Mouse (Mus musculus): Measurements from ENCODE around the gene Nelfa. TPM values are rescaled to one million over a fixed set of nuclear protein-coding genes. Genes with fewer than 3 reads are reported as not detected.

Nelfa gene
- polyA plus RNA-seq, 1 experiment from 2014 or later, result 41.8 TPM

DNA sequence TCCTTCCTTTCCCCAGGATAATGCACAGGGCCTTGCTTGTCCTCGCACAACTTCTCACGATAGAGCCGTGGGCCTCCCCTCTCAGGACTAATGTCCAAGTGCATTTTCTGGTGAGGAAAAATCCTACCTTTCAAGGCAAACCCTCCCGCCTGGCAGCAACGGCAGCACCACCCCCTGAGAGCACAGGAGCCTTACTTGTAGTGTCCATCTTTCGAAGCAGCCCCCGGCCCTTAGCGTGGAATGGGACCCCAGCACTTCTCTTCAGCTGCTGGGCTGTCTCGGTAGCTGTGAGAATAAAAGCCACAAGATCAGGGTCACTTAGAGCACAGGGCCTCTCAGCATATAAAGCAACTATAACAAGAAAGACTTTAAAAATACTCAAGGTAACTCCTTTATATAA, 33.0 kb downstream of the Nelfa start:
- H3K4me1 ChIP-seq (replicated peaks), result no peaks in the 10 kb centered on the region
- peaks cover 50% of the 10 kb centered on the region for H3K36me3 ChIP-seq

GRCm38 (mm10) chr5:33902696-33903095, 33.5 kb downstream of the Nelfa start:
- no peaks in the 10 kb centered on the region for H3K9me3 ChIP-seq
- ATAC-seq (ENCODE audit: low FRiP score), result no peak
- no peaks in the 10 kb centered on the region for H3K27me3 ChIP-seq
- no peaks in the 10 kb centered on the region for H3K4me1 ChIP-seq (replicated peaks)
- H3K4me2 ChIP-seq, result no peak overlapping the region
- WGBS, result 98% methylated on average over 2 of the region's 2 CpGs
- H3K9ac ChIP-seq, result no peak overlapping the region
- H3K36me3 ChIP-seq, result peaks cover 54% of the 10 kb centered on the region
- no peak overlapping the region for H3K4me3 ChIP-seq
- H3K27ac ChIP-seq, result no peak overlapping the region

More for the DNA sequence above, 33.0 kb downstream of the Nelfa start:
- no peak for ATAC-seq (ENCODE audit: low FRiP score)
- no peak overlapping the region for H3K27ac ChIP-seq
- WGBS, result 88% methylated on average over 9 of the region's 9 CpGs
- no peaks in the 10 kb centered on the region for H3K9me3 ChIP-seq
- no peak overlapping the region for H3K4me2 ChIP-seq
- H3K4me3 ChIP-seq, result no peak overlapping the region
- H3K27me3 ChIP-seq, result no peaks in the 10 kb centered on the region
- H3K9ac ChIP-seq, result no peak overlapping the region

DNA sequence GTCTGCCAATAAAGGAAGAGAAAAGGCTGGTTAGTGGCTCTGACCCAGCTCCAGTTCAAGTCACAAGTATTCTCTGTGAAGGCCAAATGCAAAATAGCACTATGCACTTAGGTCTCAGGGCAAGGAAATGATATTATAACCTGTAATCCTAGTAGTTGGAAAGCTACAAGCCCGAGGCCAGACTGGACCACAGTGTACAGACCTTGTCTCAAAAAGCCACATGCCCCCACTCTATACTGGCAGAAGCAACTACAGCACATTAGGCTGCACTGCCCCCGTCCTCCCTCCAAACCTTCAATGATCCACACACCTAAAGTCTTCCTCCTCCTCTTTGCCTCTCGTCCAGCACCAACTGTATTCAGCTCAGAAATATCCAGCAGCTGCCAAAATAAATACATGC, 34.9 kb downstream of the Nelfa start:
- no peak for ATAC-seq (ENCODE audit: low FRiP score)
- no peak overlapping the region for H3K4me2 ChIP-seq
- no peak overlapping the region for H3K9ac ChIP-seq
- no peaks in the 10 kb centered on the region for H3K9me3 ChIP-seq
- no peaks in the 10 kb centered on the region for H3K27me3 ChIP-seq
- H3K27ac ChIP-seq, result no peak overlapping the region
- peaks cover 68% of the 10 kb centered on the region for H3K36me3 ChIP-seq
- H3K4me1 ChIP-seq (replicated peaks), result no peaks in the 10 kb centered on the region
- H3K4me3 ChIP-seq, result no peak overlapping the region
- 84% methylated on average over 3 of the region's 3 CpGs for WGBS

GRCm38 (mm10) chr5:33900701-33901263, 35.4 kb downstream of the Nelfa start:
- WGBS, result 96% methylated on average over 9 of the region's 9 CpGs
- H3K27me3 ChIP-seq, result no peaks in the 10 kb centered on the region

GRCm38 (mm10) chr5:33900101-33900500, 36.1 kb downstream of the Nelfa start:
- Histone ChIP-seq H3K27me3 (no peaks in the 10 kb centered on the region), H3K36me3 (peaks cover 80% of the 10 kb centered on the region), H3K4me1 (replicated peaks) (no peaks in the 10 kb centered on the region), H3K4me2 (no peak overlapping the region), H3K27ac (no peak overlapping the region), H3K9me3 (no peaks in the 10 kb centered on the region), H3K4me3 (no peak overlapping the region), H3K9ac (no peak overlapping the region)
- no peak for ATAC-seq (ENCODE audit: low FRiP score)
- 98% methylated on average over 3 of the region's 3 CpGs for WGBS

More at GRCm38 (mm10) chr5:33900701-33901263, 35.4 kb downstream of the Nelfa start:
- Histone ChIP-seq H3K4me1 (replicated peaks) (no peaks in the 10 kb centered on the region), H3K4me3 (no peak overlapping the region), H3K9me3 (no peaks in the 10 kb centered on the region), H3K36me3 (peaks cover 73% of the 10 kb centered on the region), H3K4me2 (no peak overlapping the region), H3K27ac (no peak overlapping the region), H3K9ac (no peak overlapping the region)
- ATAC-seq (ENCODE audit: low FRiP score), result no peak

GRCm38 (mm10) chr5:33899245-33899644, 37.0 kb downstream of the Nelfa start:
- Histone ChIP-seq H3K36me3 (peaks cover 88% of the 10 kb centered on the region), H3K9ac (no peak overlapping the region), H3K4me2 (no peak overlapping the region), H3K4me3 (no peak overlapping the region), H3K27me3 (no peaks in the 10 kb centered on the region), H3K4me1 (replicated peaks) (no peaks in the 10 kb centered on the region), H3K9me3 (no peaks in the 10 kb centered on the region), H3K27ac (no peak overlapping the region)
- WGBS, result 86% methylated on average over 3 of the region's 3 CpGs
- ATAC-seq (ENCODE audit: low FRiP score), result no peak

DNA sequence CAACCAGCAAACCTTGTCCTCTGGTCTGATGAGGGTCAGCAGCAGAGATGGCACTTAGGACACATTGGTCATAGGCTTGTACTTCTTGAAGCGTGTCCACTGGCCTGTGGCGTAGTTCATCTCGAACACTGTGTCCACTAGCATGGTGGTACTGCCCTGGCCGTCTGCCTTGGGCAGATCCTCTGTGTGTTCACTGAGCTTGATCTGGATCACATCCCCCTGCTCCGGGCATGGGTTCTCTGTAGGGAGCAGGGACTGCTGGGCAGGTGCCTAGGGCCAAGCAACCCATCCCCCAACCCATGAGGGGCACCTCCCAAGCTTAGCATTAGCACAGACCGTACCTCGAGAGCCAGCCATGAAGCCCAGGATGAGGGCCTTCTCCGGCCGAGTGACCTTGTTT, 37.5 kb downstream of the Nelfa start:
- no peaks in the 10 kb centered on the region for H3K9me3 ChIP-seq
- H3K27me3 ChIP-seq, result no peaks in the 10 kb centered on the region
- no peak overlapping the region for H3K4me3 ChIP-seq
- 93% methylated on average over 9 of the region's 9 CpGs for WGBS
- H3K4me1 ChIP-seq (replicated peaks), result no peaks in the 10 kb centered on the region
- H3K27ac ChIP-seq, result no peak overlapping the region
- H3K9ac ChIP-seq, result no peak overlapping the region
- H3K36me3 ChIP-seq, result peaks cover 94% of the 10 kb centered on the region
- no peak for ATAC-seq (ENCODE audit: low FRiP score)
- no peak overlapping the region for H3K4me2 ChIP-seq

DNA sequence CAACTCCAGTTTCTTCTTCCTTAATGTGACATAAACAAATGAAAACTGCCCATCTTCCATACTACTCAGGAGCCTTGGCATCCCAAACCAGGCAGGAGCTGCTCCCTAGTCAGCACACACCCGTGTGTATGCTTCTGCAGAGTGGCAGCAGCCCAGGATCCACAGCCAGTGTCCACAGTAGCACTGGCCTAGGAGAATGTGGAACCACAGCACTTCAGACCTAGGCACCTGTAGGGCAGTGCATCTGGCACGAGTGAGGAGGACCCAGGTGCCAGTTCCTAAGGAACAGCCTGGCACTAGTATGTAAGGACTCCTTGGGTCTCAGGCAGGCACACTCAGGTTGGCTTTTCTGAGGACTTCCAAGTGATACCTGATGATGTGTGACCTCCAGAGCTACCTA, 39.1 kb downstream of the Nelfa start:
- Histone ChIP-seq H3K36me3 (peaks cover 98% of the 10 kb centered on the region), H3K9me3 (no peaks in the 10 kb centered on the region), H3K27ac (no peak overlapping the region), H3K4me2 (no peak overlapping the region), H3K9ac (no peak overlapping the region), H3K27me3 (no peaks in the 10 kb centered on the region), H3K4me1 (replicated peaks) (no peaks in the 10 kb centered on the region), H3K4me3 (no peak overlapping the region)
- 87% methylated on average over 2 of the region's 2 CpGs for WGBS
- no peak for ATAC-seq (ENCODE audit: low FRiP score)

DNA sequence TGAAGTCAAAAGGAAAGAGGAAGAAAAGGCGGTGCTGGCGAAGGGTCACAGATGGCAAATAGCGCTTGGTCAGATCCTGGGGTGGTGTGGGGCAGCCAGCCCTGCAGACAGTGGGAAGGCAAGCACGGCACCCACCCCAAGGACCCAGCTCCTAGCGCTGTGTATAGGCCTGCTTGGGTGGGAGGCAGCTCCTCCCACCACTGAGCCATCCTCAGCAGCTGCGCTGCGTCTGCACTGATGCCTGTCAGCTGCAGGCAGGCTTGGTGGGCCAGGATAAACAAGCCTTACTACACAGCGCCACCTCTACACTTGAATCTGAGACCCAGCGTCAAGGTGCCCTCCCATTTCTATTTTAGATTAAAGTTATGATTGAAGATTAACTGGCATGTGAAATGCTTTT, 41.1 kb downstream of the Nelfa start:
- Histone ChIP-seq H3K9ac (no peak overlapping the region), H3K4me2 (no peak overlapping the region), H3K27me3 (no peaks in the 10 kb centered on the region), H3K4me1 (replicated peaks) (no peaks in the 10 kb centered on the region), H3K4me3 (no peak overlapping the region), H3K27ac (no peak overlapping the region; the same call in 1 of the 2 replicates), H3K36me3 (peaks cover 98% of the 10 kb centered on the region), H3K9me3 (no peaks in the 10 kb centered on the region)
- WGBS, result 89% methylated on average over 9 of the region's 9 CpGs
- ATAC-seq (ENCODE audit: low FRiP score), result no peak

- Histone ChIP-seq H3K4me1 (replicated peaks) (no peaks in the 10 kb centered on the region), H3K9me3 (no peaks in the 10 kb centered on the region), H3K27me3 (no peaks in the 10 kb centered on the region), H3K27ac (no peak overlapping the region), H3K4me2 (no peak overlapping the region), H3K4me3 (no peak overlapping the region), H3K9ac (no peak overlapping the region), H3K36me3 (peaks cover 97% of the 10 kb centered on the region)
- WGBS, result 96% methylated on average over 6 of the region's 6 CpGs
- no peak for ATAC-seq (ENCODE audit: low FRiP score)
Observed at GRCm38 (mm10) chr5:33893406-33893805, 42.8 kb downstream of the Nelfa start.

DNA sequence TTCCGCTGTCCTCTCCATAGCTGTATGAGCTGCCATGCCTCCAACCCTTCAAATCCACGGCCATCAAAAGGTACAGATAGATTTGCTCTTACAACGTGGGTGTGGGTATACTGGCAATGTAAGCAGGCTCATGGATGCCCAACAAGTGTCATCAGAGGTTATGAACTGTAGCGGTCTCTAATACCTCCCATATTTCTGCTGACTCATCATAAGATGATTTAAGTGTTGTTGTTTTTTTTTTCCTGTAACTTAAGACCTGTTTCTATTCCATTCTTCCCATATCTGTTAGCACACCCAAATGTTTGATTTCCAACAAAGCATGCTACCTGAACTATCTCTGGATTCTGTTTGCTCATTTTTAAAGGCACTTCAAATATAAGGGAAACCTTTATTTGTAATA, 55.1 kb downstream of the Nelfa start:
- Histone ChIP-seq H3K9me3 (no peaks in the 10 kb centered on the region), H3K27ac (no peak overlapping the region), H3K4me1 (replicated peaks) (no peaks in the 10 kb centered on the region), H3K4me3 (no peak overlapping the region), H3K9ac (no peak overlapping the region), H3K27me3 (no peaks in the 10 kb centered on the region), H3K36me3 (peaks cover 85% of the 10 kb centered on the region), H3K4me2 (no peak overlapping the region)
- 92% methylated on average over 4 of the region's 4 CpGs for WGBS
- ATAC-seq (ENCODE audit: low FRiP score), result no peak

- Histone ChIP-seq H3K9ac (no peak overlapping the region), H3K36me3 (peaks cover 67% of the 10 kb centered on the region), H3K27ac (no peak overlapping the region), H3K9me3 (no peaks in the 10 kb centered on the region), H3K27me3 (no peaks in the 10 kb centered on the region), H3K4me2 (no peak overlapping the region), H3K4me3 (no peak overlapping the region), H3K4me1 (replicated peaks) (no peaks in the 10 kb centered on the region)
- no peak for ATAC-seq (ENCODE audit: low FRiP score)
- 100% methylated on average over 1 of the region's 1 CpGs for WGBS
Observed at GRCm38 (mm10) chr5:33875472-33875871, 60.7 kb downstream of the Nelfa start.

GRCm38 (mm10) chr5:33857693-33858092, 78.5 kb downstream of the Nelfa start:
- Histone ChIP-seq H3K4me2 (no peak overlapping the region), H3K27me3 (no peaks in the 10 kb centered on the region), H3K9ac (no peak overlapping the region), H3K4me3 (no peak overlapping the region), H3K27ac (no peak overlapping the region), H3K36me3 (peaks cover 77% of the 10 kb centered on the region), H3K4me1 (replicated peaks) (no peaks in the 10 kb centered on the region), H3K9me3 (no peaks in the 10 kb centered on the region)
- no peak for ATAC-seq (ENCODE audit: low FRiP score)

Measured in hindbrain, embryonic 13.5 days (tissue).